Mouse (Mus musculus) MEL (cell line): Measurements from ENCODE around the gene Olfr1413. TPM values are rescaled to one million over a fixed set of nuclear protein-coding genes. Genes with fewer than 3 reads are reported as not detected.
A peak's percentile ranks its signal among the peaks of the same experiment; 100 is the strongest.

ENCODE experiments used
- DNase-seq: peaks from one replicate; pipeline ENCODE4 v3.0.0; 2011; ENCODE audit warnings: low read depth, low spot score
- H3K27ac ChIP-seq: 2 replicates; pipeline ENCODE4 v1.5.1; 2012; ENCODE audit warnings: low read depth, mild to moderate bottlenecking, control low read depth, low read length, moderate library complexity; ENCODE audit not compliant: control insufficient read depth
- H3K27me3 ChIP-seq, 2 experiments: fragments of 150-350 bp in 1 of 2; sonication (generic) in 1 of 2; 2 replicates each; pipeline ENCODE4 v1.6.1; 2012; ENCODE audit warnings: low read length in 2 of 2, mild to moderate bottlenecking in 2 of 2, improper control_type of control experiment in 1 of 2, moderate library complexity in 1 of 2; ENCODE audit not compliant: insufficient read depth in 2 of 2, control insufficient read depth in 1 of 2
- H3K36me3 ChIP-seq, 2 experiments: 2 replicates each; pipeline ENCODE4 v1.6.1; 2012 to 2014; ENCODE audit warnings: low read length in 2 of 2, improper control_type of control experiment in 1 of 2, inconsistent platforms in 1 of 2, mild to moderate bottlenecking in 1 of 2; ENCODE audit not compliant: insufficient read depth in 2 of 2, control insufficient read depth in 1 of 2
- H3K4me1 ChIP-seq, 2 experiments: fragments of 150-350 bp in 1 of 2; sonication (generic) in 1 of 2; 2 replicates each; pipeline ENCODE4 v1.6.1; 2012; ENCODE audit warnings: low read length in 2 of 2, improper control_type of control experiment in 1 of 2, mild to moderate bottlenecking in 1 of 2; ENCODE audit not compliant: insufficient read depth in 2 of 2, control insufficient read depth in 1 of 2
- H3K4me3 ChIP-seq, 2 experiments: fragments of 150-350 bp in 1 of 2; sonication (generic) in 1 of 2; 2 replicates each; pipeline ENCODE4 v1.5.1; 2012; ENCODE audit warnings: low read depth in 2 of 2, low read length in 2 of 2, mild to moderate bottlenecking in 2 of 2, moderate library complexity in 2 of 2, control low read depth in 1 of 2, improper control_type of control experiment in 1 of 2; ENCODE audit not compliant: control insufficient read depth in 1 of 2, insufficient read depth in 1 of 2
- H3K79me2 ChIP-seq: 2 replicates; pipeline ENCODE4 v1.6.1; 2012; ENCODE audit warnings: mild to moderate bottlenecking, low read length, moderate library complexity; ENCODE audit not compliant: control insufficient read depth, poor library complexity, insufficient read depth
- H3K9ac ChIP-seq: 2 replicates; pipeline ENCODE4 v1.6.1; 2012; ENCODE audit warnings: low read depth, mild to moderate bottlenecking, control low read depth, low read length, moderate library complexity; ENCODE audit not compliant: control insufficient read depth, poor library complexity, severe bottlenecking
- H3K9me3 ChIP-seq: fragments of 150-350 bp; sonication (generic); replicated peaks from 2 replicates; pipeline ENCODE4 v1.6.1; 2012; ENCODE audit warnings: mild to moderate bottlenecking, low read length, improper control_type of control experiment, moderate library complexity; ENCODE audit not compliant: insufficient read depth
- CHD1 ChIP-seq: IDR thresholded peaks from 2 replicates; pipeline ENCODE4 v1.6.1; 2012; ENCODE audit warnings: low read depth, mild to moderate bottlenecking, inconsistent platforms, low read length, improper control_type of control experiment
- CTCF ChIP-seq, 3 experiments: IDR thresholded peaks in 2 of 3; conservative IDR thresholded peaks in 1 of 3; 2 replicates each; pipeline ENCODE4 v1.5.1; 2011 to 2012; ENCODE audit warnings: low read length in 3 of 3, low read depth in 2 of 3, mild to moderate bottlenecking in 2 of 3, improper control_type of control experiment in 1 of 3, inconsistent platforms in 1 of 3, mixed read lengths in 1 of 3, moderate library complexity in 1 of 3; ENCODE audit not compliant: control insufficient read depth in 1 of 3, insufficient read depth in 1 of 3, poor library complexity in 1 of 3, severe bottlenecking in 1 of 3
- E2F4 ChIP-seq: IDR thresholded peaks from 2 replicates; pipeline ENCODE4 v1.6.1; 2011; ENCODE audit warnings: low read depth, low read length, improper control_type of control experiment, borderline replicate concordance
- ELF1 ChIP-seq: IDR thresholded peaks from 2 replicates; pipeline ENCODE4 v1.6.1; 2014; ENCODE audit warnings: low read depth, mild to moderate bottlenecking, inconsistent platforms, low read length, improper control_type of control experiment, moderate library complexity
- EP300 ChIP-seq, 2 experiments: IDR thresholded peaks; 2 replicates each; pipeline ENCODE4 v1.6.1; 2011; ENCODE audit warnings: improper control_type of control experiment in 2 of 2, low read length in 2 of 2, low read depth in 1 of 2, mild to moderate bottlenecking in 1 of 2
- GATA1 ChIP-seq: IDR thresholded peaks from 2 replicates; pipeline ENCODE4 v1.6.1; 2011; ENCODE audit warnings: low read depth, low read length, improper control_type of control experiment
- MAFK ChIP-seq: IDR thresholded peaks from 2 replicates; pipeline ENCODE4 v1.6.1; 2011; ENCODE audit warnings: low read depth, mild to moderate bottlenecking, low read length, improper control_type of control experiment, borderline replicate concordance
- MAX ChIP-seq: IDR thresholded peaks from 2 replicates; pipeline ENCODE4 v1.6.1; 2011; ENCODE audit warnings: low read length, improper control_type of control experiment
- MEF2A ChIP-seq: IDR thresholded peaks from 2 replicates; pipeline ENCODE4 v1.6.1; 2014; ENCODE audit warnings: low read depth, mild to moderate bottlenecking, inconsistent platforms, low read length, improper control_type of control experiment; ENCODE audit not compliant: poor library complexity, insufficient replicate concordance, severe bottlenecking; ENCODE audit errors: extremely low read depth
- MXI1 ChIP-seq: IDR thresholded peaks from 2 replicates; pipeline ENCODE4 v1.6.1; 2011; ENCODE audit warnings: mild to moderate bottlenecking, low read depth, low read length, improper control_type of control experiment
- MYB ChIP-seq: IDR thresholded peaks from 2 replicates; pipeline ENCODE4 v1.6.1; 2011; ENCODE audit warnings: mild to moderate bottlenecking, low read depth, low read length, improper control_type of control experiment
- NRF1 ChIP-seq: IDR thresholded peaks from 2 replicates; pipeline ENCODE4 v1.6.1; 2014; ENCODE audit warnings: low read depth, mild to moderate bottlenecking, inconsistent platforms, low read length, improper control_type of control experiment, moderate library complexity; ENCODE audit not compliant: poor library complexity, insufficient read depth, severe bottlenecking
- POLR2A ChIP-seq, 2 experiments: IDR thresholded peaks; 2 replicates each; pipeline ENCODE4 v1.6.1; 2011 to 2012; ENCODE audit warnings: low read length in 2 of 2, mild to moderate bottlenecking in 2 of 2, control low read depth in 1 of 2, improper control_type of control experiment in 1 of 2, low read depth in 1 of 2, moderate library complexity in 1 of 2; ENCODE audit not compliant: control insufficient read depth in 1 of 2, insufficient read depth in 1 of 2, poor library complexity in 1 of 2
- POLR2AphosphoS2 ChIP-seq: IDR thresholded peaks from 2 replicates; pipeline ENCODE4 v1.6.1; 2011; ENCODE audit warnings: low read length, improper control_type of control experiment
- POLR2AphosphoS5 ChIP-seq: IDR thresholded peaks from 2 replicates; pipeline ENCODE4 v1.6.1; 2012; ENCODE audit warnings: low read depth, borderline replicate concordance, mild to moderate bottlenecking, inconsistent platforms, low read length, moderate library complexity, mixed read lengths
- RCOR1 ChIP-seq: IDR thresholded peaks from 2 replicates; pipeline ENCODE4 v1.6.1; 2012; ENCODE audit warnings: low read depth, mild to moderate bottlenecking, inconsistent platforms, low read length, improper control_type of control experiment
- SMC3 ChIP-seq: IDR thresholded peaks from 2 replicates; pipeline ENCODE4 v1.6.1; 2011; ENCODE audit warnings: low read depth, low read length, improper control_type of control experiment
- TAL1 ChIP-seq: IDR thresholded peaks from 2 replicates; pipeline ENCODE4 v1.6.1; 2012; ENCODE audit warnings: mild to moderate bottlenecking, inconsistent platforms, low read length, moderate library complexity, mixed read lengths
- TCF12 ChIP-seq: IDR thresholded peaks from 2 replicates; pipeline ENCODE4 v1.6.1; 2014; ENCODE audit warnings: low read depth, mild to moderate bottlenecking, inconsistent platforms, low read length, improper control_type of control experiment, moderate library complexity
- UBTF ChIP-seq: IDR thresholded peaks from 2 replicates; pipeline ENCODE4 v1.6.1; 2012; ENCODE audit warnings: low read depth, mild to moderate bottlenecking, inconsistent platforms, low read length, improper control_type of control experiment, moderate library complexity, borderline replicate concordance; ENCODE audit not compliant: insufficient read depth
- USF1 ChIP-seq: IDR thresholded peaks from 2 replicates; pipeline ENCODE4 v1.6.1; 2014; ENCODE audit warnings: low read depth, mild to moderate bottlenecking, inconsistent platforms, low read length, improper control_type of control experiment, moderate library complexity
- ZC3H11A ChIP-seq: IDR thresholded peaks from 2 replicates; pipeline ENCODE4 v1.6.1; 2012; ENCODE audit warnings: low read depth, mild to moderate bottlenecking, inconsistent platforms, low read length, improper control_type of control experiment
- ZMIZ1 ChIP-seq: IDR thresholded peaks from 2 replicates; pipeline ENCODE4 v1.6.1; 2012; ENCODE audit warnings: low read depth, mild to moderate bottlenecking, inconsistent platforms, low read length, improper control_type of control experiment, moderate library complexity
- polyA plus RNA-seq, 2 experiments: library from polyadenylated mRNA; stranded (reverse) in 1 of 2; unstranded in 1 of 2; fragments of >175 nt in 1 of 2; fragments of >200 nt in 1 of 2; gene quantifications; 2 replicates each; pipeline versions ENCODE4 v1.2.1 to v1.2.4; 2012; ENCODE audit warnings: low replicate concordance in 2 of 2, low read depth in 1 of 2; ENCODE audit not compliant: insufficient read length in 2 of 2, insufficient read depth in 1 of 2, missing spikeins in 1 of 2
- total RNA-seq: library from RNA; depleted of rRNA; stranded (reverse); fragments of 300-350 nt; gene quantifications from 2 replicates; pipeline ENCODE4 v1.2.3, GENCODE M21; 2012

Gene Olfr1413
- total and polyA plus RNA-seq, 3 experiments = not detected

- TF ChIP-seq NRF1 = no peak
- no peak for TF ChIP-seq E2F4
- no peak for TF ChIP-seq EP300 (IDR thresholded peaks at IDR 0.05; ENCODE audit: low read depth in 1 of 2, low read length in 2 of 2)
- no peak for TF ChIP-seq CHD1
- no peak for TF ChIP-seq UBTF
- no peak for TF ChIP-seq MYB
- peak; percentile 82 for TF ChIP-seq ZC3H11A
- no peak for TF ChIP-seq ZMIZ1
- TF ChIP-seq MXI1 = no peak
- TF ChIP-seq POLR2AphosphoS5 = no peak
Measured at GRCm38 (mm10) chr1:92611008-92611407, 39.9 kb downstream of the Olfr1413 start (continued).

- H3K79me2 ChIP-seq = no peaks in the 10 kb centered on the region
- H3K4me1 ChIP-seq = no peaks in the 10 kb centered on the region
- H3K9me3 ChIP-seq = no peaks in the 10 kb centered on the region
- no peak for DNase-seq
- no peak overlapping the region for H3K27ac ChIP-seq
- no peaks in the 10 kb centered on the region for H3K36me3 ChIP-seq
- no peak overlapping the region for H3K9ac ChIP-seq
- no peak overlapping the region for H3K4me3 ChIP-seq
- TF ChIP-seq UBTF (no peak), CTCF (IDR thresholded peaks at IDR 0.05 in 2 of 3, conservative IDR thresholded peaks at IDR 0.05 in 1 of 3; ENCODE audit: control insufficient read depth in 1 of 3, insufficient read depth in 1 of 3, low read depth in 2 of 3, low read length in 3 of 3, poor library complexity in 1 of 3, severe bottlenecking in 1 of 3) (no peak), ELF1 (no peak), POLR2A (IDR thresholded peaks at IDR 0.05; ENCODE audit: control insufficient read depth in 1 of 2, insufficient read depth in 1 of 2, low read depth in 1 of 2, low read length in 2 of 2, poor library complexity in 1 of 2) (no peak), POLR2AphosphoS2 (no peak), MAFK (no peak), ZC3H11A (no peak), MAX (no peak), RCOR1 (no peak), MYB (no peak), TAL1 (no peak), NRF1 (no peak), GATA1 (no peak), E2F4 (no peak), TCF12 (no peak), ZMIZ1 (no peak), SMC3 (no peak), MEF2A (no peak), EP300 (IDR thresholded peaks at IDR 0.05; ENCODE audit: low read depth in 1 of 2, low read length in 2 of 2) (no peak), USF1 (no peak)
- H3K27me3 ChIP-seq = no peaks in the 10 kb centered on the region
Measured at GRCm38 (mm10) chr1:92613175-92613574, 42.1 kb downstream of the Olfr1413 start.
